Mouse (Mus musculus): ENCODE results near the gene Ceacam16.

Ceacam16 gene

DNA sequence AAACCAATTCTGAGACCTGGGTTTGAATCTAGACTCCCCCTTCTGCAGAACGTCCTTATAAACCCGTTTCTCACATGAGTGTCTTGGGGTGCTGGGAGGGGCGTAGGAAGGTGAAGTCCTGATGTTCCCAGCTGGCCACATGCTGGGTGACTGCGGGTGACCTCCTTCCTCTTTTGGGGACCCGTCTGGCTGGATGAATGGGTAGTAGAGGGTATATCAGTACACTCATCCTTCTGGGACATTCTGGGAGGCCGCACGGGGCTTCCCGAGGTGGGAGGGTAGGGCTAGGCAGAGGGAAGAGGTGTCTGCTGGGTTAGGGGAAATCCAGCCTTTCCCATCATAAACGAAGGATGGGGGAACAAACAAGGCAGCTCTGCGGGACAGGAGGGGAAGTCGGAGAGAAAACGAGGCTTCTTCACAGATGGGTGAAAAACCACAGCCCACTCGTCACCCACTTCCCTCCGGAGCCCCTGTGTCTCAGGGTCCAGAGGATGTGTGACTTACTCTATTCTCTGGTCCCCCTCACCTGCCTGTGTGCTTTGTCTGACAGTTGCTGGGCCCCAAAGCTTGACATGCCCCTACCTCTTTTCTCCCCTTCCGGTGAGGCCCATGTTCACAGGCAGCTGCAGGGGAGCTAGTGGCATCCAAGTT, 16.5 kb downstream of the Ceacam16 start:
- no peak for DNase-seq (ENCODE audit: extremely low spot score, low read depth, low spot score)

DNA sequence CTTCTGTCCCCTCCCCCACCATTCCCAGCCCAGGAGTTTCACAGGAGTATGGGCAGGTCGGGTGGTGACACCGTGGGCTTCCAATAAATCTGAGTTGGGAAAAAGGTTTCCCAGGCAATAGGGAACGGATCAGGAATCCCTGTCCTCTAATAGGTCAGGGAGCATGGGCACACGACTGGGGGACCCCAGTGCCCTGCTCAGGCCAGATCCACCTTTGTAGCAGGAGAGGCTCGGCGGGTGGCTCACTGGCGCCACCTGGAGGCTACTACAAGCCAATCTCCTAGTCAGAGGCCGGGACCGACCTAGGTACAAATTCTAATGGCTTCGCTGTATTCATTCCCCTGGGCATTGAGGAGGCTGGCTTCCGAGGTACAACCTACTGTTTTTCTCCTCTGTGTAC, 17.5 kb downstream of the Ceacam16 start:
- no peak for DNase-seq (ENCODE audit: extremely low spot score, low read depth, low spot score)

DNA sequence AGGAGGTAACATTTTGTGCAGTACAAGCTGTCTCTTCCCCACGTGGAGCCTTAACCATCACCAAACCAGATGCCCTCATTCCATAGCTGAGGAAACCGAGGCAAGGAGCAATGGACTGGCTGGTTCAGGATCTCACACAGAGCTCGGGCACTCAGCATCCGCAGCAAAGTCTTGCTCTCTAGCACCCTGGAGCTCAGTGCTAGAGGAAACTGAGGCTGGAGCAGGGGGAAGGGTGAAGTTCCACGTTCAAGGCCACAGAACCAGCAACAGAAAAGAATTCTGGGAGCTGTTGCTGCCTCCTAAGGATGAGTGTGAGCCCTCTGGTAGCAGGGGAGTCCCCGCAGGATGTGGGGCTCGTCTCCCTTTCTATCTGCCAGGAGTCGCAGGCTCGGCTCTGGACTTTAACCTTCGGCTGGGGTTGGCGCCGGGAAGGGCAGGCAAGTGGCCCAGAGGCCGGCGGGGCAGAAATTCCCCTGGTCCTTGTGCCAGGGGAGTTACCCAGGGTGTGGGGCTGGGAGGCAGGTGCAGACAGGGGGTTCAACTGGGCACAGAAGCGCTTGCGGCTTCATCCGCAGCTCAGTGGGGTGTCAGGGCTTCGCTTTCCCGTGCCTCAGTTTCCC, 18.1 kb downstream of the Ceacam16 start:
- no peak for DNase-seq (ENCODE audit: extremely low spot score, low read depth, low spot score)

DNA sequence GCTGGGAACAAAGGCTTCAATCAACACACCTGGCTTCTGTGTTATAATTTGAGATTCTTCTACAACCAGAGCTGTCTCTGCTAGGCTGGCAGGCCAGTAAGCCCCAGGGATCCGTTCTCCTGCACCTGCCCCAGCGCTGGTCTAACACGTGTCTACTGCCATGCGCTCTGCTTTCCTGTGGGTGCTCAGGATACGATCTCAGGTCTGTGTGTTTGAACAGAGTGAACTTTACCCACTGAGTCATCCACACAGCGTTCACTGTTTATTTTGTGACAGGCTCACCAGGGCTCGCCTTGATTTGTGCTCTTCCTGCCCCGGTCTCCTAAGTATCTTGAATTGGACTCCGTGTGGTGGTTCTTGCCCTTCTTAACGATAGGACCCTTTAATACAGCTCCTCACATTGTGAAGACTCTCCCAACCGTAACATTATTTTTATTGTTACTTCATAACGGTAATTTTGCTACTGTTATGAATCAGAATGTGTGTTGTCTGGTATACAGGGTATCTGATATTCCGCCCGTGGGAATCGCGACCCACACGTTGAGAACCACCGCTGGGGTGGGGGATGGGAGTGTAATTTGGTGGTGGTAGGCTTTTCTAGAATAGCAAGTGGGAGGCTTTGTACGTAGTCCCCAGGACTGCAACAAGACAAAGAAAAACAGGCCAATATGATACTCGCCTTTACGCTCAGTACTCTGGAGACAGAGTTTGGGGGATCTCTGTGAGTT, 19.2 kb downstream of the Ceacam16 start:
- DNase-seq (ENCODE audit: extremely low spot score, low read depth, low spot score), result no peak

DNA sequence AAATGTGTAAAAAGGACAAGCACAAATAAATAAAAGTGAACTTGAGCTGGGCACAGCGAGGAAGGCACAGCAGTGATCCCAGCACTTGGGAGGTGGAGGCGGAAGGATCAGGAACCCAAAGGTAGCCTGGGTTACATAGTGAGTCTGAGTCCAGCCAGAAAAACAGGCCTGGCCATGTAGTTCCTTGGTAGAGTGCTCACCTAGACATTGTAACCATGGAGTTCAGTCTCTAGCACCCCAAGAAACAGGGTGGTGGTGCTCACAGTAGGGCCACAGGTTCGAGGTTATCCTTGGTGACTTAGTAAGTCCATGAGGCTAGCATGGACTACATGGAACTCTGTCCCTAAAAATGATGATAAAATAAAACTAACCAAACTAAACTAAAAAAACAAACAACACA, 20.2 kb downstream of the Ceacam16 start:
- no peak for DNase-seq (ENCODE audit: extremely low spot score, low read depth, low spot score)

DNA sequence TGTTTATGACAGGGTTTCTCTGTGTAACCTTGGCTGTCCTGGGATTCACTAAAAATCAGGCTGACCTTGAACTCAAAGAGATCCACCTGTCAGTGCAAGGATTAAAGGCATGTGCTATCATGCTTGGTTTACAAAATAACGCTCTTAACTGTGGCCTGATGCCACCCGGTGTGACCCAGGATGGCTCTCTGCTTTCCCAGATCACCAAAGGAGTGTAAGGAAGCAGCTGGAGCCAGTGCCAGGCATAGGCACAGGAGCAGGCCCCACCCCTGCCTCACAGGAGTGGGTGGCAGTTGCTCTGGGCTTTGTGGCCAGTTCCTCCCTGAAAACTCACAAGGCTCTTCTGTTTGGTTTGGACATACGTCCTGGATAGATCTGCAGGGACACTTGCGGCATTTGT, 20.7 kb downstream of the Ceacam16 start:
- no peak for DNase-seq (ENCODE audit: extremely low spot score, low read depth, low spot score)

DNA sequence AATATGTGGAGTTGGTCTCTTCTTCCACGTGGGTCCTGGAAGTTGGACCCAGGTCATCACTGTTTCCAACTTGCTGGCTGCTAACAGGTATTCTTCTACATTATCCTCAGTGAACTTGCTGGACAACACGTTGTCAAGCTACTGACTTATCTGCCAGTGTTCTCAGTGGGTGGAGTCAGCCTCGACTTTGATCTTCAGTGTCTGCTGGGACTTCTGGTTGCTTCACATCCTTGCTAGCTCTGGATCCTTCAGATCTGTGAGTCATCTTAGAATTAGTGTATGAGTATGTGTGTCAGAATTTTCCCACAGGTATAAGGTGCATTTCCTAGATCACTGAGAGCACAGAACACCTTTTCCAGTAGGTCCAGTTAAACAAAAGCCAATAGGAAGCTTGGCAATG, 24.3 kb downstream of the Ceacam16 start:
- DNase-seq (ENCODE audit: extremely low spot score, low read depth, low spot score), result no peak

DNA sequence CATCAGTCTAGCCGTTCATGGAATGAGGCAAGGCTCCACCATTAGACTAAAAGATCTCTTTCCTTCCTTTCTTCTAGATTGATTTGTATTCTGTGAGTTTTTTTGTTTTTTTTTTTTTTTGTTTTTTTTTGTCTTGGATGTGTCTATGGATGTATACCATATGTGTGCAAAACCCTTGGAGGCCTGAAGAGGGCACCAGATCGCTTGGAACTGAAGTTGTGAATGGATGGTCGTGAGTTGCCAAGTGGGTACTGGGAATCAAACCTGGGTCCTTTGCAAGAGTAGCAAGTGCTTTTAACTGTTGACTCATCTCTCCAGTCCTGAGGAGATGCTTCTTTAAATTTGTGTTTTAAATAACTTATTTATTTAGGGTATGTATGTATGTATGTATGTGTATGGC, 27.0 kb downstream of the Ceacam16 start:
- DNase-seq (ENCODE audit: extremely low spot score, low read depth, low spot score), result no peak

DNA sequence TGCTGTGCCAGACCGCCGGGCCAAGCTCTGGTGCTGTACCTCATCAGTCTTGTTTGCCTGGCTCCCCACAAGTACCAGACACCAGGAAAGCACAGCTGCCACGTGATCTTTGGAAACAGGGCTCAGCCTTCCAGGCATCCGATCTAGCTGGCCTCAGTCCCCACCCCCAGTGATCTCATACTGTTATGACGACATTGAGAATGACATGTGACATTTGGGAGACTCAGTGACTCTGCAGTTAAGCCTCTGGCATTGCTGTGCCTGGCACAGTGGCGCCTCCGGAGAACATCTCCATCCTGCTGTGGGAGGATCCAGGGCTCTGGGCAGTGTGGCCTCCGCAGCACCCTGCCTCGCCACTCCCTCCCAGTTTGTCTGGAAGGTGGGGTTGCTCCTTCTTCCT, 29.3 kb downstream of the Ceacam16 start:
- no peak for DNase-seq (ENCODE audit: extremely low spot score, low read depth, low spot score)

DNA sequence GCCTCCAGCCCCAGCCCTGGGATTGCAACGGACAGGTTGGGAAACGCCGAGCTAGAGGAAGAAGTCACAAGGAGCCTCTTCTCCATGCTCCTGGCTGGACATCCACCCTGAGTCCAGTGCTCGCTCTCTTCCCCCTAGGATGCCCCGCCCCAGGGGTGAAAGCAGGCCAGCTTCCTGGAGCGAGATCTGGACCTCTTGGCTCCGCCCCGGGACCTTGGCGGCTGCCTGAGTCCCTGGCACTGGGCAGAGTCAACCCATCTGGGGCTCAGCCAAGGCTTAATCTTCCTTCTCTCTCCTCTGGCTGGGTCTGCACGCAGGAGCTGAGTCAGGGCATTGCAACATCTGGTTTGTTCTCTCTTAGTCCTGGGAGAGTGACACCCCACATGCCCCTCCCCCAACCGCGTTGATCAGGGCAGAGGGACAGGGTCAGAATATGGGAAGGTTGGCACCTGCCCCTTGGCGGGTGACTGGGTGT, 30.4 kb downstream of the Ceacam16 start:
- DNase-seq (ENCODE audit: extremely low spot score, low read depth, low spot score), result no peak

DNA sequence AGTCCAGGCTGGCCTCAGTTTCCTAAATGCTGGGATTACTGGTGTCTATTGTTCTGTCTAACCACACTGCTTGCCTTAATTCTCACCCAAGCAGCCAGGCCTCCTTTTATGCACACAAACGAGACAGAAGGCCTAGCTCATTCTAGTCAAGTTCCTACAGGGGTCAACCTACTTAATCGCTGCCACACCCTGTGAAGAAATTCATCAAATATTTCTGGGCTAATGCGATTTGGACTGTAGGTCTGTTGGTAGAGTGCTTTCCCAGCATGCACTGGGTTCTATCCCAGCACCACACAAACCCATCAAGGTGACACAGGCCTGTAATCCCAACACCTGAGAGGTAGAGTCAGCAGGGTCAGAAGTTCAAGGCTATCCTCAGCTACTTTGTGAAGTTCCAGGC, 31.4 kb downstream of the Ceacam16 start:
- DNase-seq (ENCODE audit: extremely low spot score, low read depth, low spot score), result no peak

DNA sequence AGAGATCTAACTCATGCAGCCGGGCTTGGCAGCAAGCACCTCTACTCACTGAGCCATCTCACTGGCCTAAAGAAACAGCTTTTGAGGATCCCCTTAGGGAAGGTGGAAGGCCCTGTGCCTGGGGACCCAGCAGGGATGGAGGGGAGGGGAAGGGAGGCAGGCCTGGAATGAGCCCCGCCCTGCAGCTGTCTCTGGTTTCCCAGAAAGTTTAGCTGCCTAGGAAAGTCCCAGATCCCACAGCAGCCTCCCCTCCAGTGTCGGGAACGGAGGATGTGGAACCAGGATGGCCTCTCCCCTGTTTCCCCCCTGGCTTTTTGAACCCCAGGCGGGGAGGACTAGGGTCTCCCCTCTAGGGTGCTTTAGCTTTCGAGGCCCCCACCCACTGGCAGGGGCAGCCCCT, 34.3 kb downstream of the Ceacam16 start:
- no peak for DNase-seq (ENCODE audit: extremely low spot score, low read depth, low spot score)

DNA sequence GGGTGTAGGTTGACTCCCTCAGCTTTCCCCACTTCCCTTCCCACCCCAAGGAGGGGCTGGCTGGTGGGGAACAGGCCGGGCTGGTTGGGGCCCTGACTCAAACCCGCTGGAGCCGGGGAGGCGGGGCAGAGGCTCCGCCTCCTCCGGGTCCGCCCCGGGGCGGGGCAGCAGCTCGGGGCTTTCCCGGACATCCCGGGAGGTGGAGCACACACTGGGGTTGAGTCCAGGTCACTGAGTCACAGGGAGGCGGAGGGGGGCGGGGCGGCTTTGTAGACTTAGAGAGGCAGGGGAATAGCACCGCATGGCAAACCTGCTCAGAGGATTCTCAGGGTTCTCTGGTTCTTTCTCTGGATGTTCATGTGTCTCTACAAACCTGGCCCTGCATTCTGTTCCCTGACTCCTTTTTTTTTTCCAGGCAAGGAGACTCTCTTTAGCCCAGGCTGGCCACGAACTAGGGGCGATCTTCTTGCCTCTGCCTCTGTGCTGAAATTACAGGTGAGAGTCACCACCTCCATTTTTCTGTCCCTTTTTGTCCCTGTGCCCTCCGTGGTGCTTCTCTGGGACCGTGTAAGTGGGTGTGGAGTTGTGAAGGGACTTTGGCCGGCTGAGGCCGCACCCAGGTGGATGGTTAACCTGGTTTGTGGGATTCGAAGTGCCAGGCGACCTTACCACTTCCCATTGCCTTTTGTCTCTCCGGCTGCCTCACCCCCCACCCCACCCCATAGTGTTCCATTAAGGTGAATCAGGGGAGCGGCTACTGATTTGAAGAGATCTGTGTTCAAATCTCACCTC, 36.7 kb downstream of the Ceacam16 start:
- DNase-seq (ENCODE audit: extremely low spot score, low read depth, low spot score), result no peak

DNA sequence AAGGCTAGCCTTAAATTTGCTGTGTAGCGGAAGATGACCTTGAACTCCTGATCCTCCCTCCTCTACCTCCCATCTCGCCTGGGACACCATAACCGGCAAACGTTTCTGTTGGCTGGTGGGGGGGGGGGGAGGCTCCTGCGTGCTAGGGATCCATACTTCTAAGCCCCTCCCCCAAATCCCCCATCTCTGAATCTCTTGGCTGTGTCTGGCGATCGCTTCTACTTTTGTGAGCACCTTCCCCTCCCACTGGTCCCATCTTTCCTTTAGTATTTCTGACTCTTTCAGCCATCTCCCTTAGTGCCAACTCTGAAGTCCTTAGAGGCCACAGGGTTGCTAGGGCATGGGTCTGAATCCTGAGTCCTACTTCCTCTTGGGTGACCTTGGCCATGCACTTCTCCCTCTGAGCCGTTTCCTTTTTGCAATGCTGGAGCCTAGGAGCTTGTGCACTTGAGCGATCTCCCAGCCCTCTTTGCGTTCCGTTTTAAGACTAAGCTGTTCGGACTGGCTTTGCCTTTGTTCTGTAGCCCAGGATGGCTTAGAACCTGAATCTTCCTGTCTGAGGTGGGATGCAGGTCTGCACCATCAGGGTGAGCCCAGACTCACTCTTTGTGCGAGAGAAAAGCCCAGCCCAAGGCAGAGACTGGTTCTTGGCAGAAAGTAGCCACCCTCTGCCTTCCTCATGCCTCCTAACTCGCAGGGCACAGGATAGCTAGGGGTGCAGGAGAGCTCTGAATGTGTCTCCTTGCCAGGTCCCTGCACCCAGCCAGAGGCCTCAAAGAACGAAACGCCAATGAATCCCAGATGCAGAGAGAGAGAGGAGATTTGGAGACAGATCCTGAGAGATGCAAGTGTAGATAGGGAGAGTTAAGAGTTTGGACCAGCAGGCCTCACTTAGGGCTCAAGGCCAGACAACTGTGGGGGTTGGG, 37.6 kb downstream of the Ceacam16 start:
- DNase-seq (ENCODE audit: extremely low spot score, low read depth, low spot score), result no peak

DNA sequence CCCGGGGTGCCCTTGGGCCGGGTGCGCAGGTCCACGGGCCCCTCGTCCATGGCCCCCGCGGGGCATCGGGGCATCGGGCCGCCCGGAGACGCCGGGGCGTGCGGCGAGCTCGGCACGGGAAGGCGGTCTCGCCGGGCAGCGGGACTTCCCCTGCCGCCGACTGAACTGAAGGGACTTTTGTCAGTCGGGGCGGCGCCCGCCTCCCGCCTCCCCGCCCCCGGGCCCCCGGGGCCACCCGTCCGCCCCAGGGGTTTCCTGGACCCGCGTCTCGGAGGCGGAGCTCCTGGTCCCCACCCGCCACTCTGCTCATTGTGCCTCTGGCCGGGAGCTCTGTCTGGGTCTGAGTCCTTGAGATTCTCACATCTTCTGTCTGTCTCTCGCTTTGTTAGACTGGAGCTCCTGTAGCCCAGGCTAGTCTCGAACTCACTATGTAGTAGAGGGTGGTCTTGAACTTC, 38.5 kb downstream of the Ceacam16 start, which contains the start of gene Bcl3:
Bcl3 (minus strand) TSS at position 167 of the 455 bp plus-strand sequence.
- DNase-seq (ENCODE audit: extremely low spot score, low read depth, low spot score), result no peak

DNA sequence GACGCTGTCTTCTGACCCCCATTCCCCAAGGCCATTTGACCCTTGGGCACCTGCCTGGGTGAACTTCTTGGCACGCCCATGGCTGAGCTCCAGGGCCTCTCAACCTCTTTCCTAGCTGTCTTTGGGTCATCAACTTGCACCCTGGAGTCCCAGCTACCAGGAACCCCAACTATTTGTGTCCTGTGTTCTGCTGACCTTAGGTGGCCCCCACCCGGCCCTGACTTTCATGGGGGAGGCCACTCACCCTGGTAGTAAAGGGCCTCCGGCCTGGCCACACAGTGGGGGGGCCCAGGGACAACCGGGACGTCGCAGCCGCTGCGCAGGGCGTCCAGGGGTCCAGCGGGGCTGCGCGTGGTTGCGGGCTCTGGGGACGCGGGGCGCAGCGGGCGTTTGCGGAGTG, 38.9 kb downstream of the Ceacam16 start:
- DNase-seq (ENCODE audit: extremely low spot score, low read depth, low spot score), result no peak

DNA sequence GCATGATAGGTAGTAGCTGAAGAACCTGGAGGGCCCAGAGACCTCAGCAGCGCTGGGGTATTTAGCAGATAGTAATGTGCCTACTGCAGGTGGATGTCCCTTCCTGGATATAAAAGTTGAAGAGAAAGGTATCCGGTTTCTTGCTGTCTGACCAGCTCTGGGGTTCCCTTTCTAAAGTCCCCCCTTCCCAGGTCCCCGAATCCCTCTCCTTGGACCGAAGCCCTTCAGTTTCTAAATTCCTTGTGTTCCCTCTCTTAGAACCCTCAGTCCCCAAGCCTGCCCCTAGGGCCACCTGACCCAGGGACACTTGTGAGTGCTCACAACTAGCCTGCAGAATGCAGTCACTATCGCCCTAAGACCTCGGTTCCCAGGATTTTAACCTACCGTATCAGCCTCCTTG, 39.5 kb downstream of the Ceacam16 start:
- DNase-seq (ENCODE audit: extremely low spot score, low read depth, low spot score), result no peak

DNA sequence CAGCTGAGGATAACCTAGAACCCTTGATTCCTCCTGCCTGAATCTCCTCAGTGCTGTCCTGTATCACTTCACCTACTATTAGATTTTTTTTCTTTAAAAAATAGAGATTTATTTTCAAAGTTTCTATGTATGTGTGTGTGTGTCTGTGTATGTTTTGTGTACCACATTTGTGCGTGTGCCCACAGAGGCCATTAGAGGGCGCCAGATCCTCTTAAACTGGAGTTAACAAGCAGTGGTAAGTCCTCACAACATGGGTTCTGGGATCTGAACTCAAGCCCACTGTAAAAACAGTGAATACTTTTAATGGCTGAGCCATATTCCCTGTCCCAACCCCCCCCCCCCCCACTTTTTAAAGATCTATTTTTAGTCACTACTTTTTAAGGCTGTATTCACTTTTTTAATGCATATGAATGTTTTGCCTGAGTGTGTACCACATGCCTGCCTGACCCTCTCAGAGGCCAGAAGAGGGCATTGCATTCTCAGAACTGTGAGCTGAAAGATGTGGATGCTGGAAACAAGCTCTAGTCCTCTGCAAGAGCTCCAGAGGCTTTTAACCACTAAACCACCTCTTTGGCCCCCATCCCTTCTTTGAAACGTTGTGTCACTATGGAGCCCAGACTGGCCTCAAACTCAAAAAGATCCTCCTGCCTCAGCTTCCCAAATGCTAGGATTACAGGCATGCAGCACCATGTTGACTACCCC, 40.6 kb downstream of the Ceacam16 start:
- DNase-seq (ENCODE audit: extremely low spot score, low read depth, low spot score), result no peak

DNA sequence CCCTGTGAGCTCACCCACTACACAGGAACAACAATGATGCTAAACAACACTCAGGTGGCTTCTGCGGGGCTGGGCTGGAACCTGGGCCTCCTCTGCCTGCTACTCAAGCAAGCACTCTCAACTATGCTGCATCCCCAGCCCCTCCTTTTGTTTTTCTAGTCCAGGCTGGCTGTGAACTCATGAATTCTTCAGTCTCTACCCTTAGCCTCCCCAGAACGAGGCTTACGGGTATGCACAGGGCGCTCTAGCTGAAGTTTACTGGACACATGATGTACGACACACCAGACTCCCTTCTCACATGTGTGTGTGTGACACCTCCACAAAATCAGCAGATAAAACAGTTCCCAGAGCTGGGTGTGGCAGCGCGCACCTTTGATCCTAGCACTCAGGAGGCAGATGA, 42.2 kb downstream of the Ceacam16 start:
- no peak for DNase-seq (ENCODE audit: extremely low spot score, low read depth, low spot score)

DNA sequence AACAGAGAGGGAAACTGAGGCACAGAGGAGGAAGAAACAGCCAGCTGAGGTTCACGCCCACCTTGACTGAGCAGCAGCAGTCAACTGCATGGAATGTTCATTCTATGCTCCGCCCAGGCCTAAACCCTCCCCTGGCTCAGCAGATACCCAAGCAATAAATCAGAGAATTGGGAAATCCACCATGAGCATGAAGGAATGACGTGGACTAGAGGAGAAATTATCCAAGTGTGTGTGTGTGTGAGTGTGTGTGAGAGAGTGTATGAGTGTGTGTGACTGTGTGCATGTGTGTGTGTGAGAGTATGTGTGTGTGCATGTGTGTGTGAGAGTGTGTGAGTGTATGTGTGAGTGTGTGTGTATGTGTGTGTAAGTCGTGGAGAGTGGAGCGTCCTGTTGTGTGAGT, 42.7 kb downstream of the Ceacam16 start:
- DNase-seq (ENCODE audit: extremely low spot score, low read depth, low spot score), result no peak

All from hindlimb bud, embryonic 11.5 days (tissue).